Mouse (Mus musculus) myocyte (in vitro differentiated cells): ENCODE results near the gene Celf2.

Experiments used
- CEBPB ChIP-seq: IDR thresholded peaks from 2 replicates; pipeline ENCODE4 v1.6.1; 2011; ENCODE audit warnings: mild to moderate bottlenecking, moderate library complexity; ENCODE audit not compliant: poor library complexity, insufficient read depth, severe bottlenecking
- MAX ChIP-seq: IDR thresholded peaks from one replicate; pipeline ENCODE4 v1.6.1; 2011; ENCODE audit warnings: low read depth, mild to moderate bottlenecking, control low read depth
- MYOD1 ChIP-seq, 3 experiments: IDR thresholded peaks; one replicate each; pipeline ENCODE4 v1.6.1; 2011; ENCODE audit warnings: control low read depth in 2 of 3, low read depth in 2 of 3, mild to moderate bottlenecking in 2 of 3, moderate library complexity in 1 of 3; ENCODE audit not compliant: insufficient read length in 2 of 3, control insufficient read depth in 1 of 3
- POLR2A ChIP-seq: IDR thresholded peaks from one replicate; pipeline ENCODE4 v1.6.1; 2011; ENCODE audit warnings: low read depth, mild to moderate bottlenecking, control low read depth, moderate library complexity; ENCODE audit not compliant: insufficient read length
- SRF ChIP-seq: IDR thresholded peaks from one replicate; pipeline ENCODE4 v1.6.1; 2011; ENCODE audit warnings: low read depth; ENCODE audit not compliant: control insufficient read depth, insufficient read length
- TCF12 ChIP-seq: IDR thresholded peaks from one replicate; pipeline ENCODE4 v1.6.1; 2011; ENCODE audit warnings: mild to moderate bottlenecking, control low read depth; ENCODE audit not compliant: poor library complexity, insufficient read depth, severe bottlenecking
- USF1 ChIP-seq: IDR thresholded peaks from one replicate; pipeline ENCODE4 v1.6.1; 2011; ENCODE audit warnings: low read depth, mild to moderate bottlenecking, control low read depth, moderate library complexity

- TF ChIP-seq POLR2A (no peak), CEBPB (no peak), MAX (no peak), TCF12 (no peak), MYOD1 (IDR thresholded peaks at IDR 0.05; ENCODE audit: control insufficient read depth in 1 of 3, insufficient read length in 2 of 3, low read depth in 2 of 3) (no peak), USF1 (no peak), SRF (no peak)
These were observed 905.0 kb downstream of the Celf2 start for GRCm38 (mm10) chr2:6604347-6604746.
